In the genomic region with DNA sequence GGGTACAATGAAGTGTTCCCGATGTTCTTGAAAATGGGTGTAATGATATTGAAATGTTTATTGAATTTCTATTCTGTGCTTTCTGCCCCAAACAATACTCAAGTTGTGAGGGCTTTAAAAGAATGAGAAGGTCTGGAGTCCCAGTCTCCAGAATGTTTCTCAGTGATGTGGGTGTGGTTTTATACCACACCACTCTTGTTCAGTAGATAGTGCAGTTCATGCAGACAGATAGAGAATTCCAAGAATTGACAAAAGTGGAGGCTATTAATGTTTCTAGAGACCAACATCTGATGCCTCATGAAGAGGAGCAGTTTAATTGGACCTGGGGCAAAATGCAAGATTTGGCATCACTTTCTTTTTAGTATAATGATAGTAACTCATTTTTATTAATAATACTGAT, we compare ENCODE assay signal across 23 mouse cellular contexts.
"Had no signal": no experiment of that assay in that cellular context is flagged by ENCODE, and none has a peak within 500 bp of the region (broad histone marks: within the 10 kb centered on the region; RNA-seq: fewer than 3 reads in every experiment).

No protein-coding gene starts in this region.

- H3K27me3 ChIP-seq: heart, embryonic 13.5 days; heart, embryonic 15.5 days; intestine, embryonic 15.5 days; limb, embryonic 12.5 days had no signal

- H3K4me2 ChIP-seq: heart, embryonic 11.5 days; heart, embryonic 13.5 days; heart, embryonic 15.5 days; hindbrain, embryonic 14.5 days; intestine, embryonic 15.5 days; limb, embryonic 12.5 days had no signal

- DNase-seq: forebrain, postnatal 0 days; gastrocnemius, postnatal 14 days; gastrocnemius, postnatal 36 days; heart, adult 11 months; heart, adult 2 months; heart, postnatal 14 days; heart, postnatal 36 days; kidney, adult 18-20 months; kidney, adult 8-10 months; kidney, postnatal 10 days; kidney, postnatal 25 days; kidney, postnatal 4 days had no signal

- H3K9me3 ChIP-seq: heart, embryonic 13.5 days; heart, embryonic 15.5 days; intestine, embryonic 15.5 days; limb, embryonic 10.5 days; limb, embryonic 12.5 days had no signal

- H3K4me1 ChIP-seq: heart, embryonic 13.5 days; heart, embryonic 15.5 days; intestine, embryonic 15.5 days; limb, embryonic 10.5 days; limb, embryonic 12.5 days had no signal

- H3K9ac ChIP-seq: forebrain, postnatal 0 days; heart, embryonic 13.5 days; heart, embryonic 15.5 days; hindbrain, embryonic 14.5 days; intestine, embryonic 15.5 days; limb, embryonic 12.5 days had no signal

- H3K36me3 ChIP-seq: heart, embryonic 13.5 days; heart, embryonic 15.5 days; intestine, embryonic 15.5 days; limb, embryonic 10.5 days; limb, embryonic 12.5 days had no signal

- H3K4me3 ChIP-seq: heart, adult 2 months; heart, embryonic 13.5 days; heart, embryonic 15.5 days; intestine, embryonic 15.5 days; layer of hippocampus, adult 2 months; limb, embryonic 10.5 days; limb, embryonic 12.5 days had no signal

- H3K27ac ChIP-seq: heart, adult 2 months; heart, embryonic 13.5 days; heart, embryonic 15.5 days; hindbrain, embryonic 14.5 days; intestine, embryonic 15.5 days; layer of hippocampus, adult 2 months; limb, embryonic 10.5 days; limb, embryonic 12.5 days had no signal

- ATAC-seq: forebrain, postnatal 0 days; hindbrain, embryonic 16.5 days; inflammation-experienced regulatory T-cells, adult 6 months; intestine, embryonic 15.5 days; intestine, postnatal 0 days had no signal
